Mouse (Mus musculus) mouse trophoblast stem cell (cell line): Measurements from ENCODE around the gene Zdhhc7.

Source experiments
- in situ Hi-C, 2 experiments: fragments of 300-500 bp; cut with MseI, MboI; formaldehyde crosslinking; loops; 2 replicates in 1 of 2; 3 replicates in 1 of 2; pipeline ENCODE4 v1.15.1; 2025

Zdhhc7 gene

DNA sequence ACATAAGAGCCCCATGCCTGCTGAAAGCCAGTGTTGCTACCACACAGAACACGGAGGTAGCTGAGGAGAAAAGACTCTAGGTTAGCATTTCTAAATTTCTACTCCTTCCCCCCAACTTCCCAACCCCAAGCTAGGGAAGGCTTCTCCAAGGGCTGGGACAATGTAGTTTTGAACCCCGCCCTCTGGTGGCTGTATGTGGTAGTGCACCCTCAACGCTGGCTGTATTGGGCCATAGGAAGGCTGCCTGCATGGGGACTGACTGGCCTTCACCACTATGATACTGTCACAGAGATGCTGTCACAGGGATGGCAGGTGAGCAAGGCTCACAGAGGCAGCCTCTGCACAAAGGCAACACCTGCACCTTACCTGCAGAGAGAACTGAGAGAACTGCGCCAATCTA, 29.6 kb downstream of the Zdhhc7 start:
- in situ Hi-C loops = no loop called here

- in situ Hi-C loops = no loop called here
Observed at GRCm38 (mm10) chr8:120067936-120068668, 33.2 kb downstream of the Zdhhc7 start.

- in situ Hi-C loops = no loop called here
Observed at GRCm38 (mm10) chr8:120066226-120066625, 35.1 kb downstream of the Zdhhc7 start.

- in situ Hi-C loops = no loop called here
Observed at GRCm38 (mm10) chr8:120065611-120066010, 35.7 kb downstream of the Zdhhc7 start.

GRCm38 (mm10) chr8:120063326-120063725, 38.0 kb downstream of the Zdhhc7 start:
- in situ Hi-C loops = no loop called here

GRCm38 (mm10) chr8:120062742-120063141, 38.5 kb downstream of the Zdhhc7 start:
- in situ Hi-C loops = no loop called here

DNA sequence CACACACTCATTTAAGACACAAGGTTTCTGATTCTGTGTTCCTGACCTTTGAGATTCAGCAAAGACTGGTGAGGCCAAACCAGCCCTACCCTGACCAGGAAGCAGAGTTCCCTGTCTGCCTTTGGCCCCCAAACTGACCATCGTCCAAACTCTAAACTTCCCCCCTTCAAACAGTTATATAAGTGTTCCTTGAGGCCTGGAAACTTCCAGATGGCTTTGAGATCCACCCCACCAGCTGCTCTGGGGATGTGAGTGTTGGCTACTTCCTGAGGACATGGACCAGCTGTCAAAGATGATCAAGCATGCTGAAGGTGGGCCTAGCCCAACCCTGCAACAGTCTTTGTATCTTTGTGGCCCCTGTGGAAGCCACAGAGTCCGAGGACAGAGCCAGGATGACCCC, 44.2 kb downstream of the Zdhhc7 start:
- in situ Hi-C loops = no loop called here

DNA sequence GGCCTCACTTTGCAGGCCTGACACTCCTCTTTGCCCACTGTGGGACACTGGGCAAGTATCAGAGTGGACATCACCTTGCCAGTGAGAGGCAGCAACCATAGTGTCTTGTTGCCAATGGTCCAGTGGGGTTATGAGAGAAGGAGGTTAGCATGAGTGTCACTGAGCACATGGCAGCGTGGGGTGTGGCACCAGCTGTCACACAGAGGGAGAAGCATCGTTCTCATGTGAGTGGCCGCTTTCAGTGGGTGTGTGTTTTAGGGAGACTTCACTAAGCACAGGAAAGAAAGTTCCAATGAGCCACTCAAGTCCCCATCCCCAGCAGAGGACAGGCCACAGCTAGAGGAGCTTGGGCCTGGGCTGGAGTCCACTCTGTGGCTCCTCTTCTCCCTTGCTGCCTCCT, 46.4 kb downstream of the Zdhhc7 start:
- in situ Hi-C loops = no loop called here

DNA sequence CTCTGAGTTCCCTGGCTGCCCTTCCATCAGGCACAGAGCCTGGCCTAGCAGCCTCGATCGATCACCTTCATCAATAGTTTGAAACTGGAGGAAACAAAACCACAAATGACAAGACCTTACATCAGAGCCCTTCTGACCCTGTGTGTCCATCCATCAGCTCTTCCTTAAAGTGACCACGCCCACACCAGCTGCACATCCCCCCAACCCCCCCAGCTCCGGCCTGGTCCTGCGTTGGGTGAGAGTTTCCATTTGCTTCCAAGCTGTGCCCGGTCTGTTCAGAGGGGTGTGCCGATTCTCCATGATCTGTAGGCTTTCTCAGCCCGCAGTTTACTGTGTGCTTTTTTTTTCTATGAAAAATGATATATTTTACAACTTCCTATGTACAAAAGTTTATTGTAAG, 49.0 kb downstream of the Zdhhc7 start:
- in situ Hi-C loops = no loop called here

- in situ Hi-C loops = no loop called here
Observed at GRCm38 (mm10) chr8:120051908-120052307, 49.4 kb downstream of the Zdhhc7 start.

DNA sequence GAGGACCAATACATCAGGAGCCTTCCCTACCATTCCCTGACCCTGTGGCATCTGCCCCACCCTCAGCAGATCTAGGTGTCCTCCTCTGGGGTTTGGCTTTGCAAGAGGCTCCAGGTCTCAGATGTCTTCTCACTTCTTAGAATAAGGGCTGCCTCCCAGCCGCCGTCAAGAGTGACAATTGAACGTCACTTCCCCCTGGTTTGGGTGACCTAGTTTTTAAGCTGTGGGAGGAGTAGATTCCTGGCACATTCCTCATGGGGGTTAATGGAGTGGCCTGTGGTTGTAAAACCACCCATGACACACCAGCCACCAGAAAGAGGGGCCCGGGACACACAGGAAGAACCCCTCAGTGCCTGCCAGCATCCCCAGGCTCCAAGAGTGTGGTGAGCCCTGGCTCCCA, 50.3 kb downstream of the Zdhhc7 start:
- in situ Hi-C loops = no loop called here

DNA sequence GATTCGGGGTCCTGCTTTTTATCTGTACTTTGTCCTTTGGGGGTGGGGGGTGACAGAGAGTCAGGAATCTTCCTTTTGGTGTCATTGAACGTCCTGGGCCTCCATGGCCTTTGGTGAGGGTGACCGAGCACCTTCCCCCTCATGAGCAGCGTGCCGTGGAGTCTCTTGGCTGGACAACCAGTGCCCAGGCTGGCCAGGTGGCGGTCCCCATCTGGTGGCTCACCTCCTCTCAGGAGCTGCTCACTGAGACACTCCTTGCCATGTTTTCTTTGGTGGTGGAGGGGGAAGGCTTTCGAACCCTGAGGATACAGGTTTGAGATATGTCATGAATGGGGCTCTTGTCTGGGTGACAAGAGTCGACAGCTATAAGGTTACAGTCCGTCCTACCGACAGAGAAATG, 50.9 kb downstream of the Zdhhc7 start:
- in situ Hi-C loops = no loop called here

DNA sequence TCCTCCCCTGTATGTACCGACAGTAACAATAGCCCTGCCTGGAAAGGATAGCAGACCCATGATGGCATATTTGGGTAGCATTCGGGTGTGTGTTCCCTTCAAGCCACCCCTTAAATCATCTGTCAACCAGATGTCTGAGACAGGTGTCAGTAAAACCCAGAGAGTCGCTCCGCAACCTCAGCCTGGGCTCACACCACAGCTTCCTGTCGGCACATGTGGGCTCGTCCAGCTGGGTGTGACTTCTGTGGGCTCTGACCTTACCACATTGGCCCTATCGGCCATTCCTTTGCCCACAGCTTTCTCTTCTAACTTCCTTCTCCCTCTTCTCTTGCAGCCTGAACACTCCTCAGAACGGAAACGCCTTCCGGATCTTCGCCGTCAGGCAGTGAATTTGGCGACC, 51.3 kb downstream of the Zdhhc7 start:
- in situ Hi-C loops = no loop called here

DNA sequence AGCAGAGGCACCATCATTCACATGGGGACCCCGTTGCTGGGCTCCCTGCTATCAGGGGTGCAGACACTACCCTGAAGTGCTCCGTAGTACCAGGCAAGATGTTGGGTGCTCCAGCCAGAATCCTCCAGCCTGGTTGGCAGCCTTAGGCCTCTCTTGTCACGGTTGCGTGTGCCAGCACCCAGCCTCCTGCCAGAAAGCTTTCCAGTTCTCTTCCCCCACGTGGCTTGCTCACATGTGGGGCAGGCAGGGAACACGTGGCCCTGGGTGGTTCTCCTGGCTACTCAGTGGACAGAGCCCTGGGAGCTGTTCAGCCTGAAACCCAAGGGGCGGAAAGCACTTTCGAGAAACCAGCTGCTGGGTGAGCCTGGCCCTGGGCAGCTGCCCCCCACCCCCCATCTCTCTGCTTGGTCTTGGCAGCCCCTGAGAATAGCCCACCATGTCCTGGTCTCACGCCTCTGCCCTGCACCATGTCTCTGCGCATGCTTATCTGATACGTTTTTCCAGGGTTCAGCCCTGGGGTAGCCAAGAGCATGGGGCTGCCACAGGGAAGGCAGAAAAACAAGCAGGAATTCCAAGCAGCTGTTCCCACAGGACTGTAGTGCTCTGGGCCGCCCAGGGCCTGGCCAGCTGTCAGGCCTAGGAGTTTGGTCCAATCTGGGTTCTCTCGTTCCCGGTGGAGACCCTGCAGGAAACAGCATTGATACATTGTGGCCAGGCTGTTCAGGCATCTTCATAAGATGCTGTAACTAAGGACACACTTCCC, 54.8 kb downstream of the Zdhhc7 start:
- in situ Hi-C loops = no loop called here

GRCm38 (mm10) chr8:120045471-120045870, 55.8 kb downstream of the Zdhhc7 start:
- in situ Hi-C loops = no loop called here

DNA sequence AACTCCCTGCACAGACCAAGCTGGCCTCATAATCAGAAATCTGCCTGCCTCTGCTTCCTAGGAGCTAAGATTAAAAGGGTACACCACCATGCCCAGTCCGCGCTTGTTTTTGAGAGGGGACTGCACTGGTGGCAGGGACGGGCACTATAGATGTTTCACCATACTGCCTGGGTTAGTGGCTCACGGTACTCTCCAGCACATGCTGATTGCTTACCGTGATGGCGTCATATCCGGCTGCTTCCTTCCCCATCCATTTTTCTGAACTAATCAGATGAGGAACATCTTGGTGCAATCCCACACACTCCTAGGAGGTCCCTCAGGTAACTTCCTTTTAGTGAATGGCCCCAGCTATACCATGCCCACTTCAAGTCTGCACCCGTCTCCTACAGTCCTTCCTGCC, 56.4 kb downstream of the Zdhhc7 start:
- in situ Hi-C loops = no loop called here

- in situ Hi-C loops = no loop called here
Observed at GRCm38 (mm10) chr8:120042542-120043312, 58.6 kb downstream of the Zdhhc7 start.

- in situ Hi-C loops = no loop called here
Observed at GRCm38 (mm10) chr8:120040861-120041260, 60.4 kb downstream of the Zdhhc7 start.

DNA sequence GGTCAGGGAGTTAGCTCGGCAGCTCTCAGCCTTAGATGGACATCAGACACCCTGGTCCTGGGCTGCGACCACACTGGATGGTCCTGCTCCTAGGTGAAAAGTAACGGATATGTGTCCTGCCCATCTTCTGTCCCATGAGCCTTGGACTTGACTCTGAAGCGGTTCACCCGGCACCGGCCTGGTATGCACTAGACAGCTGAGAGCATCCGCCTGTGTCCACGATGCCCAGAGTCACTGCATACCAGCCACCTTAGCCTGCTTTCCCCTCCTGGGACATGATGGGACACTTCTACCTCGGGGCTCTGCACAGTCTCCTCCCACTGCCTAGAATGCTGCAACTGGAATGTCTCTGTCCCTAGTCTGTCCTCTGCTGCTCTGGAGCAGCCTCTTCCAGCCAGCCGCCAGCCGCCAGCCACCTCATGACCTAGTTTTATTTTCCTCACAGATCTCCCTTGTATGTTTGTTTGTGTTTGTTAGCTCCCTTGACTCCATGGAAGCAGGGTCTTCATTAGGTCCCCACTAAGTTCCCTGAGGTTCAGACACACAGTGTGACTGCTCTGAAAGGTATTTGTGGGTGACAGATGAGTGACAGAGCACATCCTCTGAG, 61.9 kb downstream of the Zdhhc7 start:
- in situ Hi-C loops = no loop called here

- in situ Hi-C loops = no loop called here
Observed at GRCm38 (mm10) chr8:120038741-120039140, 62.5 kb downstream of the Zdhhc7 start.

- in situ Hi-C loops = no loop called here
Observed at GRCm38 (mm10) chr8:120037611-120038010, 63.7 kb downstream of the Zdhhc7 start.

DNA sequence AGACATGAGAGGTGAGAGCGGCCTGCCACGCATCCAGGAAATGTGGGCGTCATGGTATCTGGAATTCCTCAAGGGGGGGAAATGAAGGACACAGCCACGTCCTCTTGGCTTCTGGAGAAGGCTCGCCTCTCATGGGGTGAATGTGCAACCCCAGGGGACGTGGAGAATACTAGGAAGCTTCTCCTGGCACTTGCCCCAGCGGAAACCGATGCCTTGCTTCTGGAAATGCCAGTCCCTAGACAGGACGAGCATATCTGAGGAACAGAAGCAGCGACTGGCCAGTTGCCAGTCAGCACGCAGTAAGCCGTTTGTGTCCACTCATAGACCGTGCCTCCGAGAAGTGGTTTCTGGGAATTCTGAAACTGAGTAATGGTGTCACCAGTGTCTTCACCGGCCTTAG, 64.1 kb downstream of the Zdhhc7 start:
- in situ Hi-C loops = no loop called here
